Mouse (Mus musculus) ES-Bruce4 (cell line): Measurements from ENCODE around the gene Tmcc2. TPM values are rescaled to one million over a fixed set of nuclear protein-coding genes. Genes with fewer than 3 reads are reported as not detected.
A peak's percentile ranks its signal among the peaks of the same experiment; 100 is the strongest.

Experiments used
- H3K27ac ChIP-seq: 2 replicates; pipeline ENCODE4 v1.5.1; 2012; ENCODE audit warnings: low read length, inconsistent platforms; ENCODE audit not compliant: insufficient read depth
- H3K27me3 ChIP-seq: 2 replicates; pipeline ENCODE4 v1.6.1; 2012; ENCODE audit warnings: mild to moderate bottlenecking, low read length, inconsistent platforms; ENCODE audit not compliant: control insufficient read depth, poor library complexity, insufficient read depth, severe bottlenecking
- H3K36me3 ChIP-seq: 2 replicates; pipeline ENCODE4 v1.6.1; 2012; ENCODE audit warnings: inconsistent platforms, mild to moderate bottlenecking, low read length, moderate library complexity; ENCODE audit not compliant: control insufficient read depth, poor library complexity, insufficient read depth, severe bottlenecking
- H3K4me1 ChIP-seq: one replicate; pipeline ENCODE4 v1.8.1; 2011; ENCODE audit warnings: low read length; ENCODE audit not compliant: control insufficient read depth, insufficient read depth
- H3K4me3 ChIP-seq: 2 replicates; pipeline ENCODE4 v1.5.1; 2011; ENCODE audit warnings: low read depth, mild to moderate bottlenecking, low read length
- H3K9ac ChIP-seq: 2 replicates; pipeline ENCODE4 v1.6.1; 2012; ENCODE audit warnings: low read depth, mild to moderate bottlenecking, inconsistent platforms; ENCODE audit not compliant: poor library complexity, severe bottlenecking
- H3K9me3 ChIP-seq: replicated peaks from 2 replicates; pipeline ENCODE4 v1.6.1; 2012; ENCODE audit warnings: mild to moderate bottlenecking, low read length, inconsistent platforms; ENCODE audit not compliant: control insufficient read depth, poor library complexity, insufficient read depth, severe bottlenecking
- CTCF ChIP-seq: IDR thresholded peaks from one replicate; pipeline ENCODE4 v1.8.1; 2011; ENCODE audit warnings: low read depth, low read length
- EP300 ChIP-seq: IDR thresholded peaks from 2 replicates; pipeline ENCODE4 v1.6.1; 2011; ENCODE audit warnings: low read depth, low read length; ENCODE audit not compliant: insufficient read depth
- POLR2A ChIP-seq: IDR thresholded peaks from one replicate; pipeline ENCODE4 v1.8.1; 2011; ENCODE audit warnings: low read length; ENCODE audit not compliant: insufficient read depth
- polyA plus RNA-seq: library from polyadenylated mRNA; stranded (reverse); fragments of >200 nt; gene quantifications from 2 replicates; pipeline ENCODE4 v1.2.4, GENCODE M21; 2011; ENCODE audit warnings: low read depth; ENCODE audit not compliant: missing spikeins, insufficient read depth, insufficient read length

Tmcc2 gene
- polyA plus RNA-seq, 1 experiment = 11.1 TPM

GRCm38 (mm10) chr1:132316625-132316994 is 74.5 kb downstream of the Tmcc2 start:
- H3K36me3 ChIP-seq = no peaks in the 10 kb centered on the region
- H3K9me3 ChIP-seq = no peaks in the 10 kb centered on the region
- H3K4me1 ChIP-seq = peaks cover 10% of the 10 kb centered on the region
- peak overlapping the region; percentile 73 for H3K4me3 ChIP-seq
- peak overlapping the region; percentile 80 for H3K9ac ChIP-seq
- peaks cover 7% of the 10 kb centered on the region for H3K27me3 ChIP-seq
- no peak overlapping the region for H3K27ac ChIP-seq
- no peak for TF ChIP-seq EP300
- no peak for TF ChIP-seq POLR2A
- no peak for TF ChIP-seq CTCF

- Histone ChIP-seq H3K27me3 (peaks cover 7% of the 10 kb centered on the region), H3K27ac (no peak within 1 kb of the TSS), H3K9ac (peak within 1 kb of the TSS; percentile 80), H3K4me1 (peaks cover 9% of the 10 kb centered on the region), H3K36me3 (no peaks in the 10 kb centered on the region), H3K9me3 (no peaks in the 10 kb centered on the region), H3K4me3 (peak within 1 kb of the TSS; percentile 73)
- TF ChIP-seq EP300 (0 out of 2 replicates have a peak, but pooled peaks have one; percentile 21), POLR2A (no peak)
These were observed 75.0 kb downstream of the Tmcc2 start, which contains the start of gene Nuak2 for GRCm38 (mm10) chr1:132315889-132316624. Gene Nuak2 (plus strand): TSS chr1:132316126.

- no peak overlapping the region for H3K27ac ChIP-seq
- TF ChIP-seq EP300 = no peak
- TF ChIP-seq POLR2A = no peak
- TF ChIP-seq CTCF = no peak
- peaks cover 1% of the 10 kb centered on the region for H3K4me1 ChIP-seq
- H3K9me3 ChIP-seq = no peaks in the 10 kb centered on the region
- H3K36me3 ChIP-seq = no peaks in the 10 kb centered on the region
- H3K4me3 ChIP-seq = no peak overlapping the region
- H3K9ac ChIP-seq = no peak overlapping the region
- peaks cover 7% of the 10 kb centered on the region for H3K27me3 ChIP-seq
These were observed 78.4 kb downstream of the Tmcc2 start for GRCm38 (mm10) chr1:132312703-132313102.

- H3K9me3 ChIP-seq = no peaks in the 10 kb centered on the region
- H3K4me1 ChIP-seq = peaks cover 1% of the 10 kb centered on the region
- TF ChIP-seq CTCF (no peak), EP300 (no peak), POLR2A (no peak)
- H3K9ac ChIP-seq = no peak overlapping the region
- peaks cover 7% of the 10 kb centered on the region for H3K27me3 ChIP-seq
- no peak overlapping the region for H3K4me3 ChIP-seq
- H3K27ac ChIP-seq = no peak overlapping the region
- H3K36me3 ChIP-seq = no peaks in the 10 kb centered on the region
These were observed 79.0 kb downstream of the Tmcc2 start for GRCm38 (mm10) chr1:132312043-132312442.

GRCm38 (mm10) chr1:132311174-132311859 is 79.8 kb downstream of the Tmcc2 start:
- peaks cover 3% of the 10 kb centered on the region for H3K27me3 ChIP-seq
- TF ChIP-seq CTCF = no peak
- TF ChIP-seq POLR2A = no peak
- TF ChIP-seq EP300 = no peak
- no peak overlapping the region for H3K27ac ChIP-seq
- H3K36me3 ChIP-seq = no peaks in the 10 kb centered on the region
- no peak overlapping the region for H3K4me3 ChIP-seq
- H3K9ac ChIP-seq = no peak overlapping the region
- no peaks in the 10 kb centered on the region for H3K9me3 ChIP-seq
- peaks cover 1% of the 10 kb centered on the region for H3K4me1 ChIP-seq

- Histone ChIP-seq H3K4me1 (peaks cover 1% of the 10 kb centered on the region), H3K36me3 (no peaks in the 10 kb centered on the region), H3K9ac (no peak overlapping the region), H3K27me3 (no peaks in the 10 kb centered on the region), H3K9me3 (no peaks in the 10 kb centered on the region), H3K4me3 (no peak overlapping the region), H3K27ac (no peak overlapping the region)
- TF ChIP-seq CTCF (no peak), EP300 (no peak), POLR2A (no peak)
These were observed 80.3 kb downstream of the Tmcc2 start for GRCm38 (mm10) chr1:132310754-132311153.
